ENCODE assay signal across 9 mouse cellular contexts in the genomic region with DNA sequence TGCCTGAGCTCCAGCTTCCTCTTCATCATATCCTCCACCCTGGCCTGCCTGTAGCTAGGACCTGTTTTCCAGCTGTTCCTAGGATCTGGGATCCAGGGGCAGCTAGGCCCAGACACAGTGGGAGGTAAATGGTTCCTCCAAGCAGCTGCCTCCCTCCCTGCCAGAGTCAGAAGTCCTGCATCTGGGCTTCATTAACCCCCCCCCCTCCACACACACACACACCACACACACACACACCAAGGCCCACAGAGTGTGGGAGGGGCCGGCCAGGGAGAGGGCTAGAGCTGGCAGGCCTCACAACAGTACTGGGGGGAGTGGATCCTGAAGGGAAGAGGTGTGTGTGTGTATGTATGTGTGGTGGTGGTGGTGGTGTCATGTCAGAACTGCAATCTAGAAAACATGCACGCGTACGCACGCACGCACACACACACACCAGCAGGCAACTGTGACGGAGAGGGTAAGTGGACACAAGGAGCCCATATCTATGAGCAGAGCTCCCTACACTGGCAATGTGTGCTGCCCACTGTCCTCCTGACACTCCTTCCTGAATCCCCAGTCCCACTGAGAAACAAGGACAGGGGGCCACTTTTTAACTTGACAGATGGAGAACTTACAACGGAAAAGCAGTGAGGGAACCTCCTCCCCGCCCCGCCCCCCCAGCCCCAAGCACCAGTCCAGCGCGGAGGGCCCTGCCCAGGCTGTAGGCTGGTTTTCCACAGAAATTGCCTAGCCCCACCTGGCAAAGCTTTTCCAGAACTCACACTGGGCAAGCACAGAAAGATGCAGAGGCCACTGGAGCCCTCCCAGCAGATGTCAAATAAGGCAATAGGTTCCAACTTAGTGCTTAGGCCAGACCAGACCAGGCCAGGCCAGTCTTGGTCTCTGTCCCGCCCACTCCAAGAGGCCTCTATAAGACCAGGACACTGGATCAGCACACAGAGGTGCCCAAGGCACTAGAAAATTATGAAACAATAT. TPM values are rescaled to one million over a fixed set of nuclear protein-coding genes. Genes with fewer than 3 reads are reported as not detected.
A peak's percentile ranks its signal among the peaks of the same experiment; 100 is the strongest.
DNase-seq lines count a peak whose midpoint lies in the region; ATAC-seq and TF ChIP-seq lines count a peak whose summit lies in the region.
"Had no signal": no experiment of that assay in that cellular context is flagged by ENCODE, and none has a peak within 500 bp of the region (broad histone marks: within the 10 kb centered on the region; RNA-seq: fewer than 3 reads in every experiment).

No protein-coding gene starts in this region.

- H3K4me2 ChIP-seq in lung, embryonic 16.5 days (ENCODE audit: low read depth, low read length) = no peak overlapping the region

- H3K9me3 ChIP-seq in lung, embryonic 16.5 days (ENCODE audit: control insufficient read depth, low read length) = no peaks in the 10 kb centered on the region
- H3K9me3 ChIP-seq in hindbrain, embryonic 10.5 days = no peaks in the 10 kb centered on the region

- no peak overlapping the region for H3K4me3 ChIP-seq in lung, embryonic 16.5 days (ENCODE audit: low read length)
- H3K4me3 ChIP-seq in hindbrain, embryonic 10.5 days = no peak overlapping the region
- H3K4me3 ChIP-seq in cerebellum, adult 2 months (replicated peaks; ENCODE audit: insufficient read depth, low read depth, low read length) = no peak overlapping the region

- H3K27me3 ChIP-seq in lung, embryonic 16.5 days (ENCODE audit: control insufficient read depth, insufficient read depth, low read depth, low read length) = no peaks in the 10 kb centered on the region
- no peaks in the 10 kb centered on the region for H3K27me3 ChIP-seq in hindbrain, embryonic 10.5 days (ENCODE audit: insufficient read depth, poor library complexity, severe bottlenecking)
- no peaks in the 10 kb centered on the region for H3K27me3 ChIP-seq in cerebellum, adult 2 months (ENCODE audit: control insufficient read depth, insufficient read depth, low read length)
- H3K27me3 ChIP-seq: Patski had no signal

- no peak for DNase-seq in lung, postnatal 14 days
- peak; percentile 82 for DNase-seq in forelimb bud, embryonic 11.5 days (ENCODE audit: low read depth, low spot score)
- peak; percentile 67 for DNase-seq in hindbrain, embryonic 10.5 days (ENCODE audit: low spot score)
- DNase-seq in lung, postnatal 10 days = peak; percentile 75
- DNase-seq in cerebellum, adult 2 months = no peak
- DNase-seq in layer of hippocampus, adult 8-10 months (ENCODE audit: low spot score in 2 of 2) = no peak

- WGBS in lung, embryonic 16.5 days = 53% methylated on average over 13 of the region's 13 CpGs
- WGBS in hindbrain, embryonic 10.5 days = 61% methylated on average over 13 of the region's 13 CpGs
- WGBS in cerebellum, adult 2 months = 75% methylated on average over 13 of the region's 13 CpGs

- peaks cover 47% of the 10 kb centered on the region for H3K4me1 ChIP-seq in lung, embryonic 16.5 days (replicated peaks; ENCODE audit: control insufficient read depth, insufficient read depth, low read length)
- H3K4me1 ChIP-seq in hindbrain, embryonic 10.5 days (replicated peaks) = peaks cover 77% of the 10 kb centered on the region
- peaks cover 20% of the 10 kb centered on the region for H3K4me1 ChIP-seq in cerebellum, adult 2 months (ENCODE audit: control insufficient read depth, insufficient read depth, low read length)

- TF ChIP-seq CTCF in cerebellum, adult 2 months (IDR thresholded peaks at IDR 0.05; ENCODE audit: borderline replicate concordance, insufficient read depth, low read depth, low read length) = no peak

- H3K9ac ChIP-seq in lung, embryonic 16.5 days (ENCODE audit: low read length) = peak overlapping the region; percentile 37; the same call in 1 of the 2 replicates

- ATAC-seq in lung, embryonic 16.5 days (ENCODE audit: low read depth) = peak; percentile 77
- no peak for ATAC-seq in inflammation-experienced regulatory T-cells, adult 6 months
- ATAC-seq: Patski had no signal

- H3K27ac ChIP-seq in lung, embryonic 16.5 days (ENCODE audit: low read length) = peak overlapping the region; percentile 77
- peak overlapping the region; percentile 79 for H3K27ac ChIP-seq in hindbrain, embryonic 10.5 days
- H3K27ac ChIP-seq in cerebellum, adult 2 months (ENCODE audit: insufficient read depth, low read length) = no peak overlapping the region

- TF ChIP-seq POLR2A in cerebellum, adult 2 months (IDR thresholded peaks at IDR 0.05; ENCODE audit: borderline replicate concordance, insufficient read depth, low read length) = no peak

- H3K36me3 ChIP-seq in lung, embryonic 16.5 days (ENCODE audit: control insufficient read depth, insufficient read depth, low read length) = no peaks in the 10 kb centered on the region
- no peaks in the 10 kb centered on the region for H3K36me3 ChIP-seq in hindbrain, embryonic 10.5 days

RNA-seq across cellular contexts. Expression of a gene that starts 30.6 kb away (rescaled TPM):
- 14.4 and 14.8 TPM in 2 replicates for polyA plus RNA-seq in lung, embryonic 16.5 days (2015; fragmentation: Nextera tagmentation; extraction: Ambion mirVana)
- 25.4 and 29.6 TPM in 2 replicates for polyA plus RNA-seq in hindbrain, embryonic 10.5 days (2016; fragmentation: Nextera tagmentation; extraction: Ambion mirVana)
- polyA plus RNA-seq in cerebellum, adult 2 months (2012; rRNA removed) = 23.8 and 28.5 TPM in 2 replicates
- under 1 TPM in 1 of 3 experiments, not detected in 2; 0.33 TPM for polyA plus RNA-seq in inflammation-experienced regulatory T-cells, adult 6 months (2017; shearing (Covaris generic))
- total RNA-seq in layer of hippocampus, adult 8-10 months (2022) = 10 to 100 TPM; 13.8 to 18.3 (median 15.1) TPM

RNA-seq across cellular contexts. Expression of a gene that starts 41.5 kb away (rescaled TPM):
- 23.3 and 26.2 TPM in 2 replicates for polyA plus RNA-seq in lung, embryonic 16.5 days (2015; fragmentation: Nextera tagmentation; extraction: Ambion mirVana)
- 16.9 and 20.6 TPM in 2 replicates for polyA plus RNA-seq in hindbrain, embryonic 10.5 days (2016; fragmentation: Nextera tagmentation; extraction: Ambion mirVana)
- 30.8 and 37.5 TPM in 2 replicates for polyA plus RNA-seq in cerebellum, adult 2 months (2012; rRNA removed)
- polyA plus RNA-seq in inflammation-experienced regulatory T-cells, adult 6 months (2017; shearing (Covaris generic)) = 10 to 100 TPM; 17.5 to 24.1 (median 23.2) TPM
- total RNA-seq in layer of hippocampus, adult 8-10 months (2022) = 10 to 100 TPM; 10.3 to 18.2 (median 13.2) TPM

RNA-seq across cellular contexts. Expression of a gene that starts 49.5 kb away (rescaled TPM):
- 0.29 TPM in 1 of 2 replicates, not detected in the other for polyA plus RNA-seq in lung, embryonic 16.5 days (2015; fragmentation: Nextera tagmentation; extraction: Ambion mirVana)
- polyA plus RNA-seq in hindbrain, embryonic 10.5 days (2016; fragmentation: Nextera tagmentation; extraction: Ambion mirVana) = 0.75 TPM in 1 of 2 replicates, not detected in the other
- polyA plus RNA-seq in cerebellum, adult 2 months (2012; rRNA removed) = 0.05 and 0.40 TPM in 2 replicates
- polyA plus RNA-seq in inflammation-experienced regulatory T-cells, adult 6 months (2017; shearing (Covaris generic)) = 1 to 10 TPM in 1 of 3 experiments, not detected in 2; 2.4 TPM
- total RNA-seq in layer of hippocampus, adult 8-10 months (2022) = under 1 TPM in 1 of 4 experiments, not detected in 3; 0.38 TPM

RNA-seq across cellular contexts. Expression of a gene that starts 52.1 kb away (rescaled TPM):
- polyA plus RNA-seq in lung, embryonic 16.5 days (2015; fragmentation: Nextera tagmentation; extraction: Ambion mirVana) = 17.9 and 20.0 TPM in 2 replicates
- polyA plus RNA-seq in hindbrain, embryonic 10.5 days (2016; fragmentation: Nextera tagmentation; extraction: Ambion mirVana) = 15.7 and 18.0 TPM in 2 replicates
- 14.4 and 15.2 TPM in 2 replicates for polyA plus RNA-seq in cerebellum, adult 2 months (2012; rRNA removed)
- 10 to 100 TPM; 35.1 to 58.4 (median 36.4) TPM for polyA plus RNA-seq in inflammation-experienced regulatory T-cells, adult 6 months (2017; shearing (Covaris generic))
- 1 to 10 TPM; 3.7 to 7.7 (median 5.0) TPM for total RNA-seq in layer of hippocampus, adult 8-10 months (2022)

Comparison
In these comparisons a context has a peak if more than half of its experiments do, and no peak if none do; other contexts are left out.
1. DNase-seq: peak in forelimb bud, embryonic 11.5 days (single experiment), hindbrain, embryonic 10.5 days (single experiment) and lung, postnatal 10 days (single experiment); none in lung, postnatal 14 days (single experiment), cerebellum, adult 2 months (0 of 2) and layer of hippocampus, adult 8-10 months (0 of 2).